Mouse (Mus musculus) CH12.LX (cell line): ENCODE measurements around the gene Ulk4. TPM values are rescaled to one million over a fixed set of nuclear protein-coding genes. Genes with fewer than 3 reads are reported as not detected.

Experiments
- DNase-seq: peaks from one replicate; pipeline ENCODE4 v3.0.0-alpha.2; 2013; ENCODE audit errors: extremely low read depth
- H3K27ac ChIP-seq: 2 replicates; pipeline ENCODE4 v1.5.1; 2012; ENCODE audit warnings: low read depth, mild to moderate bottlenecking, control low read depth, moderate library complexity; ENCODE audit not compliant: insufficient read depth
- H3K27me3 ChIP-seq: replicated peaks from 2 replicates; pipeline ENCODE3; 2012; ENCODE audit warnings: inconsistent platforms
- H3K36me3 ChIP-seq, 2 experiments: replicated peaks in 1 of 2; 2 replicates each; pipeline versions ENCODE3 to v1.6.1; 2012; ENCODE audit warnings: inconsistent platforms in 1 of 2, low read length in 1 of 2, mild to moderate bottlenecking in 1 of 2, mixed read lengths in 1 of 2, moderate library complexity in 1 of 2; ENCODE audit not compliant: control insufficient read depth in 1 of 2, insufficient read depth in 1 of 2
- H3K4me1 ChIP-seq, 2 experiments: 2 replicates each; pipeline ENCODE4 v1.6.1; 2012; ENCODE audit warnings: inconsistent platforms in 1 of 2, moderate library complexity in 1 of 2; ENCODE audit not compliant: insufficient read depth in 2 of 2, control insufficient read depth in 1 of 2
- H3K4me2 ChIP-seq: 2 replicates; pipeline ENCODE4 v1.6.1; 2012; ENCODE audit warnings: low read depth, mild to moderate bottlenecking, control low read depth; ENCODE audit not compliant: poor library complexity, insufficient read depth, severe bottlenecking
- H3K4me3 ChIP-seq, 3 experiments: fragments of 150-350 bp in 1 of 3; sonication (generic) in 1 of 3; replicated peaks in 1 of 3; 2 replicates each; pipeline versions ENCODE3 to v1.5.1; 2011 to 2012; ENCODE audit warnings: low read depth in 2 of 3, low read length in 2 of 3, mild to moderate bottlenecking in 2 of 3, moderate library complexity in 2 of 3, control low read depth in 1 of 3, improper control_type of control experiment in 1 of 3, inconsistent platforms in 1 of 3, mixed read lengths in 1 of 3; ENCODE audit not compliant: poor library complexity in 1 of 3
- H3K79me2 ChIP-seq: replicated peaks from 2 replicates; pipeline ENCODE4 v1.6.1; 2012; ENCODE audit warnings: mild to moderate bottlenecking, moderate library complexity; ENCODE audit not compliant: control insufficient read depth, poor library complexity, insufficient read depth, severe bottlenecking; ENCODE audit errors: extremely low read depth
- H3K9ac ChIP-seq: 2 replicates; pipeline ENCODE4 v1.6.1; 2012; ENCODE audit warnings: low read depth, mild to moderate bottlenecking, control low read depth, moderate library complexity; ENCODE audit not compliant: insufficient read depth
- H3K9me3 ChIP-seq: replicated peaks from 2 replicates; pipeline ENCODE3; 2012; ENCODE audit warnings: low read length, inconsistent platforms, mixed read lengths
- CHD1 ChIP-seq: IDR thresholded peaks from 2 replicates; pipeline ENCODE4 v1.6.1; 2012; ENCODE audit warnings: low read depth, low read length, improper control_type of control experiment, inconsistent platforms
- CTCF ChIP-seq, 2 experiments: IDR thresholded peaks in 1 of 2; conservative IDR thresholded peaks in 1 of 2; 2 replicates each; pipeline ENCODE4 v1.5.1; 2011 to 2012; ENCODE audit warnings: low read depth in 2 of 2, low read length in 2 of 2, improper control_type of control experiment in 1 of 2, inconsistent platforms in 1 of 2, mild to moderate bottlenecking in 1 of 2, moderate library complexity in 1 of 2
- E2F4 ChIP-seq: IDR thresholded peaks from 2 replicates; pipeline ENCODE4 v1.6.1; 2011; ENCODE audit warnings: low read depth, low read length, improper control_type of control experiment; ENCODE audit not compliant: insufficient replicate concordance
- ETS1 ChIP-seq: conservative IDR thresholded peaks from 2 replicates; pipeline ENCODE4 v1.6.1; 2012; ENCODE audit warnings: low read depth, mild to moderate bottlenecking, inconsistent platforms, low read length, improper control_type of control experiment, moderate library complexity
- JUN ChIP-seq: IDR thresholded peaks from 2 replicates; pipeline ENCODE4 v1.6.1; 2011; ENCODE audit warnings: low read depth, mild to moderate bottlenecking, low read length, improper control_type of control experiment, moderate library complexity; ENCODE audit not compliant: insufficient read depth
- MAX ChIP-seq: IDR thresholded peaks from 2 replicates; pipeline ENCODE4 v1.6.1; 2011; ENCODE audit warnings: low read length, improper control_type of control experiment
- MEF2A ChIP-seq: IDR thresholded peaks from 2 replicates; pipeline ENCODE4 v1.6.1; 2014; ENCODE audit warnings: low read depth, mild to moderate bottlenecking, inconsistent platforms, low read length, improper control_type of control experiment, borderline replicate concordance
- MXI1 ChIP-seq: IDR thresholded peaks from 2 replicates; pipeline ENCODE4 v1.6.1; 2011; ENCODE audit warnings: mild to moderate bottlenecking, low read depth, low read length, improper control_type of control experiment
- MYC ChIP-seq: IDR thresholded peaks from 2 replicates; pipeline ENCODE4 v1.6.1; 2011; ENCODE audit warnings: low read depth, mild to moderate bottlenecking, improper control_type of control experiment, low read length
- RCOR1 ChIP-seq: conservative IDR thresholded peaks from 2 replicates; pipeline ENCODE4 v1.6.1; 2012; ENCODE audit warnings: low read depth, mild to moderate bottlenecking, inconsistent platforms, low read length, improper control_type of control experiment
- TCF12 ChIP-seq: IDR thresholded peaks from 2 replicates; pipeline ENCODE4 v1.6.1; 2014; ENCODE audit warnings: low read depth, mild to moderate bottlenecking, inconsistent platforms, low read length, improper control_type of control experiment
- USF1 ChIP-seq: IDR thresholded peaks from 2 replicates; pipeline ENCODE4 v1.6.1; 2014; ENCODE audit warnings: low read depth, mild to moderate bottlenecking, inconsistent platforms, low read length, improper control_type of control experiment
- ZC3H11A ChIP-seq: IDR thresholded peaks from 2 replicates; pipeline ENCODE4 v1.6.1; 2012; ENCODE audit warnings: low read depth, mild to moderate bottlenecking, inconsistent platforms, low read length, improper control_type of control experiment
- ZKSCAN1 ChIP-seq: IDR thresholded peaks from 2 replicates; pipeline ENCODE4 v1.6.1; 2012; ENCODE audit warnings: low read depth, inconsistent platforms, low read length, improper control_type of control experiment, borderline replicate concordance
- ZNF384 ChIP-seq: IDR thresholded peaks from 2 replicates; pipeline ENCODE4 v1.6.1; 2012; ENCODE audit warnings: low read depth, low read length, improper control_type of control experiment, inconsistent platforms
- dilution Hi-C: fragments of 300-500 bp; cut with MboI; formaldehyde crosslinking; loops from 2 replicates; pipeline ENCODE4 v1.14.3; 2020; ENCODE audit warnings: low sequenced_read_pairs; ENCODE audit not compliant: extremely low pct_unique_long_range_greater_than_20kb, extremely low pct_ligation_motif_present
- in situ Hi-C: fragments of 300-500 bp; cut with MboI; formaldehyde crosslinking; loops from 3 replicates; pipeline ENCODE4 v1.14.3; 2019; ENCODE audit warnings: low sequenced_read_pairs, low pct_ligation_motif_present, low pct_unique_long_range_greater_than_20kb, mixed read lengths
- polyA plus RNA-seq: library from polyadenylated mRNA; unstranded; fragments of >175 nt; gene quantifications from 2 replicates; pipeline ENCODE4 v1.2.1, GENCODE M21; 2012; ENCODE audit warnings: low read depth; ENCODE audit not compliant: insufficient read length
- total RNA-seq, 2 experiments: library from RNA; depleted of rRNA; stranded (reverse); fragments of 300-350 nt in 1 of 2; fragments of >200 nt in 1 of 2; gene quantifications; 2 replicates each; pipeline ENCODE4 v1.2.3; 2012 to 2014

The Ulk4 gene
- total and polyA plus RNA-seq, 3 experiments: 1.6 to 25.8 (median 18.5) TPM

GRCm38 (mm10) chr9:121218230-121218629, 58.8 kb downstream of the Ulk4 start:
- H3K4me1 ChIP-seq: no peaks in the 10 kb centered on the region; a peak in 2 of 4 replicates
- dilution Hi-C loops: no loop called here
- in situ Hi-C loops: no loop called here
- peaks cover 2% of the 10 kb centered on the region for H3K9me3 ChIP-seq
- H3K27me3 ChIP-seq: no peaks in the 10 kb centered on the region
- no peaks in the 10 kb centered on the region for H3K79me2 ChIP-seq
- no peak for TF ChIP-seq CHD1
- no peak overlapping the region for H3K9ac ChIP-seq
- no peak overlapping the region for H3K4me2 ChIP-seq
- no peak overlapping the region for H3K4me3 ChIP-seq
- H3K36me3 ChIP-seq: peaks cover 0 to 34% of the 10 kb centered on the region in 2 experiments
- no peak overlapping the region for H3K27ac ChIP-seq
- no peak for DNase-seq

- dilution Hi-C loops: no loop called here
- in situ Hi-C loops: no loop called here
- no peaks in the 10 kb centered on the region for H3K27me3 ChIP-seq
- H3K27ac ChIP-seq: no peak overlapping the region
- no peak overlapping the region for H3K4me2 ChIP-seq
- TF ChIP-seq RCOR1: no peak
- no peak for TF ChIP-seq TCF12
- no peak for TF ChIP-seq MXI1
- TF ChIP-seq USF1: no peak
- no peak for TF ChIP-seq JUN
- no peak for TF ChIP-seq E2F4
- TF ChIP-seq ZNF384: no peak
- no peak for TF ChIP-seq CTCF (conservative IDR thresholded peaks at IDR 0.05 in 1 of 2, IDR thresholded peaks at IDR 0.05 in 1 of 2; ENCODE audit: low read depth in 2 of 2, low read length in 2 of 2)
- no peak for TF ChIP-seq MAX
- TF ChIP-seq ZKSCAN1: no peak
- H3K4me1 ChIP-seq: peaks cover 0 to 2% of the 10 kb centered on the region in 2 experiments; a peak in 2 of 4 replicates
- no peak for DNase-seq
- peaks cover 0 to 36% of the 10 kb centered on the region in 2 experiments for H3K36me3 ChIP-seq
- H3K9ac ChIP-seq: no peak overlapping the region
- no peaks in the 10 kb centered on the region for H3K79me2 ChIP-seq
- H3K9me3 ChIP-seq: peaks cover 2% of the 10 kb centered on the region
- no peak overlapping the region for H3K4me3 ChIP-seq
Measured at GRCm38 (mm10) chr9:121217742-121218141, 59.3 kb downstream of the Ulk4 start.

- Histone ChIP-seq H3K9me3 (peaks cover 2% of the 10 kb centered on the region), H3K4me3 (no peak overlapping the region), H3K4me2 (no peak overlapping the region), H3K79me2 (no peaks in the 10 kb centered on the region), H3K9ac (no peak overlapping the region), H3K4me1 (peaks cover 0 to 4% of the 10 kb centered on the region in 2 experiments; a peak in 2 of 4 replicates), H3K27ac (no peak overlapping the region), H3K36me3 (peaks cover 0 to 39% of the 10 kb centered on the region in 2 experiments), H3K27me3 (no peaks in the 10 kb centered on the region)
- dilution Hi-C loops: no loop called here
- in situ Hi-C loops: no loop called here
- DNase-seq: no peak
- no peak for TF ChIP-seq ZC3H11A
- no peak for TF ChIP-seq JUN
- no peak for TF ChIP-seq MEF2A
- TF ChIP-seq MYC: no peak
- TF ChIP-seq ETS1: no peak
Measured at GRCm38 (mm10) chr9:121216536-121217320, 60.3 kb downstream of the Ulk4 start.
